Mouse (Mus musculus) small intestine, adult 2 months (tissue): Measurements from ENCODE around the gene Plaur.

Experiments
- CTCF ChIP-seq: fragments of 200-500 bp; IDR thresholded peaks from 2 replicates; pipeline ENCODE4 v1.5.1; 2012; ENCODE audit warnings: low read depth, mild to moderate bottlenecking, control low read depth, inconsistent platforms, low read length, moderate library complexity, mixed read lengths; ENCODE audit not compliant: insufficient replicate concordance, insufficient read length; ENCODE audit errors: extremely low read depth
- POLR2A ChIP-seq: fragments of 200-500 bp; IDR thresholded peaks from 2 replicates; pipeline ENCODE4 v1.6.1; 2012; ENCODE audit warnings: low read depth, mild to moderate bottlenecking, control low read depth, inconsistent platforms, low read length, moderate library complexity

GRCm38 (mm10) chr7:24423107-24423763 is 39.0 kb upstream of the Plaur start:
- TF ChIP-seq CTCF (no peak), POLR2A (no peak)
